Mouse (Mus musculus) activated CD4-positive, CD25-positive, alpha-beta regulatory T cell, adult 4 months (primary cell): Measurements from ENCODE around the gene Neurl3. TPM values are rescaled to one million over a fixed set of nuclear protein-coding genes. Genes with fewer than 3 reads are reported as not detected.

Experiments used
- ATAC-seq: one replicate; pipeline ENCODE4 v1.8.0; 2017
- polyA plus RNA-seq, 2 experiments: library from polyadenylated mRNA; unstranded; fragments of 100-300 nt; shearing (Covaris generic); gene quantifications; one replicate each; pipeline ENCODE4 v1.2.1; 2017

The Neurl3 gene
- polyA plus RNA-seq, 2 experiments from 2014 or later = 62.2 to 87.1 TPM

DNA sequence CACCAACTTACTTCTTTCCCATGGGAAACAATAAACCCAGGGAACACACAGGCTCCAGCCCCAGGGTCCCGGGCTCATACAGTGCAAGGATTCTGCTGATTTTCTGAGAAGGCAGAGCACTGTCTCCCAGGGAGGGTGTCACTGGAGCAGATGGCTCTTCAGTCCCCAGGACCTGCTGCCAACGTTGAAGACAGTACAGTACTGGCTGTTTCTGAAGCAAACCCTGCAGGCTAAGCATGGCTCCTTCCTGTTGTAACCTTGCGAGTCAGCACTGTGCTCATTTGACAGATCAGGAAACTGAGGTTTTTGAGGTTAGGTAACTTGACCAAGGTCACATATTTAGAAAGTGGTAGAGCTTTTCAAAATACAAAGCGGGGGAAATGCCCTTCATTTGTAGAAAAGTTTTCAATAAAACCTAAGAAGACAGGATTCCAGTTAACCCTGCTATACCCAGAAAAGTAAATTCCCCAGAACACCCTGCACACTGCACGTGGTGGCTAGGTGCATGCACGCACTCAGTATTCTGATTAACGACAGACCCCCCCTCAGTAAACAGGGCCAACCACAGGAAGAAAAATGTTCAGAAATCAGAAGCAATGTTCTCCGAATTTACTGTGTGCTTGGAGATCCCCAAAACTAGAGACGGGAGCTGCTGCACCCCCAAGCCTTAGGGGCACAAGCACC, 22.1 kb upstream of the Neurl3 start:
- ATAC-seq = peak; percentile 73

DNA sequence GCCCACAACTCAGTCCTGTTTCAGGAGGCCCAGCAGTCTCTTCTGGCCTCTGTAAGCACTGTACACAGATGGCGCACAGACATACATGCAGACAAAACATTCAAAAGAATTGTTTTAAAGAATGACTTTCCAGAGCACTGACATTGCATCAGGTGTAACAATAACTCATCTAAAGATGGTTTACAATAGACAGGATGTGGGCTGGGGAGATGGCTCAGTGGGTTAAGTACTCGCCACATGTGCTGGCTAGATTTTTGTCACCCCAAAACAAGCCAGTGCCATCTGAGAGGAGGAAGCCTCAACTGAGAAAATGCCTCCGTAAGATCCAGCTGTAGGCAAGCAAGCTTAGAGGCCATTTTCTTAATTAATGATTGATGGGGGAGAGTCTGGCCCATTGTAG, 19.9 kb upstream of the Neurl3 start:
- ATAC-seq = peak; percentile 57

DNA sequence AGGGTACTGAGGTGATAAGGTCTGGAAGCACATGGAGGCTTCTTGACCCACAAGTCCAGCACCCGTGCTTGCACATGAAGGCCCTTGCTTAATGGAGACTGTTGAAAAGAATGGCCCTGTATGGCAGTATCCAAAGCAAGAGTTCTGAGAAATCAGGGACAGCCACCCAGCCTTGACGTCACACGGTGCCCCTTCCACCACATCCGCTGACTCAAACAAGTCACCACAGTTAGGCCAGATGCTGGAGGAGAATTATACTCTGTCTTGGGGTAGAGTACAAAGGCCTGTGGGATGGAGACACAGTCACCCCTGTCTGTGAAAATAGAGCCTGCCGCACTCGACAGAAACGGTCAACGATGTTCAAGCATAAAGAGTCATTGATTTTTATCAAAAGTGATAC, 19.0 kb upstream of the Neurl3 start:
- peak; percentile 54 for ATAC-seq

DNA sequence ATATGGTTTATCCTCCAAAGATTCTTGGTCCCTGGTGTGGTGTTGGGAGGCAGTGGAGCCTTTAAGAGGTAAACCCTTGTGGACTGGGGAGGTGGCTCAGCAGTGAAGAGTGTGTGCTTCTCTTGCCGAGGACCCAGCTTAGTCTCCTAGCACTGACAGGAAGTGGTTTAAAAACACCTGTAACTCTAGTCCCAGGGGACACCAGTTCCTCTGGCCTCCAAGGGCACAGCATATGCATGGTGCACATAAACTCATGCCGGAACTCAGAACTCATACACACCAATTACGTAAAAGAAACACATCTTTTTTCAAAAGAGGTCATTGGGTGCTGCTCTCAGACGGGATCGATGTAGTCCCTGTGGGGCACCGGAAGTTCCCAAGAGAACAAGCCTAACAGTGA, 7.4 kb upstream of the Neurl3 start:
- ATAC-seq = peak; percentile 75

DNA sequence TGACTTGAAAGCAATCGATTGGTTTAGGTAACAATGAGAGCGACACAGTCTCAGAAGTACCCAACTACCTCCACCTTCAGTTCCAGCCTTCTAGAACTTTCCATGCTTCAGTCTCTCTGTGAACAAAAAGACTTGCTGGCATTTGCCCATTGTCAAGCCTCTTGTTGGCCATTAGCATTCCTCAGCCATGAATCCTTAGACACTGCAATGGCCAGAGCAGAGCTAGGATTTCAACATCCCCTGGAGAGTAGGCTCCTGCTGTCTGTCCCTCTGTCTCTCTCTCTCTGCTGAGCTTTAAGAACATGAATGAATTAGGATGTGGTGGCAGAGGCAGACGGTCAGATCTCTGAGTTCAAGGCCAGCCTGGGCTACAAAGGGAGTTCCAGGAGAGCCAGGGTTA, 6.5 kb upstream of the Neurl3 start:
- ATAC-seq = no peak

DNA sequence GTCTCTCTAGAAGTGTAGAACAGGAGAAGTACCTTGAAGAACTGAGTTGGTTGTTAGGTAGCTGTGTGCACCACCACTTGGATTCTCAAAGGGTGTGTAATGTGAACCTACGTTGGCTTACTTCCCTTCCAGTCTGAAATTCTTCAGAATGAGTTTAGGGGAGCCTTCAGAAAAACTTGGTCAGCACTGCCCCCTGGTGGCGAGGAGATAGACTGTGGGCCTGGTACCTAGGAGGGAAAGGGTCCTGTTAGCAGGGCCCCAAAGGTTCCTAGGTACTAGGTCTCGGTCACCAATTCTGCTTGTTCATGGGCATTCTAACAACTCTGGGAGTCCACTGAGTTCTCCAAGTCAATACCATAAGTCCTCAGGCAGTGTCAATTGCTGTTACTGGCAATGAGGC, 4.7 kb upstream of the Neurl3 start:
- peak; percentile 37 for ATAC-seq

DNA sequence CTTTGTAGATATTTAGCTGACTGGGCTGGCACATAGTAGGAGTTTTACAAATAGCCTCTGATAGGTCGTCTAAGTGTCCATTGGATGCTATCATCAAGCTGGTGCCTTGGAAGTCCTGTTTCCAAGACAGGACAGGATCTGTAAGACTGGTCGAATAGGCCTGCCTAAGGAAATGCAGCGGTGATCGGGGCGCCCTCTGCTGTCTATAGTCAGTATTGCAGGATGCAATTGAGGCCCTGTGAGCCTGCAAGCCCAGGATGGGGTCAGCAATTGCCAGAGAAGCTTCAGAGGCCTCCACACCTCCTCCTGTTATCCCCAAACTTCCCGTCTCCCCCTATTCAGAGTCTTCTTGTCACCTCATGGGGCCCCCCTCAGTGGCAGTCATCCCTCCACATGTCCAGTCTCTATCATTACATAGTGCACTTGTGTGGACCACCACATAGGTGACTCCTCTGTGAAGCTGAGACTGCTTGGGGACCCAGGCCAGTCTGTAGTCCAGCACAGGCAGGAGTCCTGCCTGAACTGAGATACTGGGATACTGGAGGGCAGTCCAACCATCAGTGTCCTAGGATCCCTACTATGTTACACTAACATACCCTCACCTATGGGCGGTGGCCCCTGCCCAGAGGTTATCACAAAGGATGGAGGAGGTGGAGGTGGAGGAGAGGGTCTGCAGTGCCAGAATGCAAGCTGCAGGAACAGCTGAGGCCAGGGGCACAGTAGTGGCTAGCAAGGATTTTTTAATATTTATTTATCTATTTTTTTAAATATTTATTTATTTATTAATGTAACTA, 3.0 kb upstream of the Neurl3 start:
- ATAC-seq = no peak

DNA sequence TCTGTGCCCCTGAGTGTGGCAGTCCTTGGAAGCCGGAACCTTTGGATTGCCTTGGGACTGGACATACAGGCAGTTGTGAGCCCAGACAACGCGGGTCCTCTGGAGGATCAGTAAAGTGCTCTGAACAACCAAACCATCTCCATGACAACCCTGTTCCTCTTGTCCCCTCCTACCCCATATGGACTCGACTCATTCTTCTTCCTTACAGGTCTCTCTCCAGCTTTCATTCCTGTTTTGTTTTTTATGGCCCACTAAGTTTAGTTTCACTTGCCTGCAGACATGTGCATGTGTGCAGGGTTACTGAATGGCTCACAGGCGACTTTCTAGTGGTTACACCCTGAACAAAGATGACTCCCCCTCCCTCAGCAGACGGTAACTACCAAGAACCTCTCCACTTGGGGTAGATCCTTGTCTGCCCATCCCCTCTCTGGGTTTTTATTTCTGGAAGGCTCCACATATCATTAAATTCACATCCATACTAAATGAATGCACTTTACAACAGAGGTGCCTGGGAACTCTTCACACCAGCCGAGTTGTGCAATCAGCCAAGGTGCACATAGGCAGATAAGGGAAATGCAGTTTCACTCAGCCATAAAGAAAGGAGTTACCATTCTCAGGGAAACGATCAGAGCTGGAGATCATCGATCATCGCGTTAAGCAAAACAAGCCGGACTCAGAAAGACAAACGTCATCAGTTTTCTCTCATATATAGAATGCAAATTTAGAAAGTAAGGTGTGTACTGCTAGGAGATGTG, 1.3 kb upstream of the Neurl3 start:
- ATAC-seq = no peak

DNA sequence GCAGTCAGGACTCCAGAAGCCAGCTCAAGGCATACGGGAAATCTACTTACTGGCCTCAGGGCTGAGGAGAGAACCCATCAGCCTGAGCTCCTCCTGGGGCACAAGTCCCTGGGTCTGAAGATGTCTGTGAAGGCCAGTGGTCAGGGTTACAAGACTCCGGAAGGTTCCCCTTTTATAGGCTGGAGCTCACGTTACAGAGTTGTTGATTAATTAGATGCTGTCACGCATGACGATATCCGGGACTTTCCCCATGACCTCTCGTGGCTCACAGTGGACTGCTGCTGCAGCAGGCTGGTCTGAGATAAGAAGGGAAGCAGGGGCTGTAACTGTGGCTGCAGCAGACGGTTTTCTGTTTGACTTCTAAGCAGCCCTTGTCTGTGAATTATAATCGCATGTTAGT, 1.2 kb downstream of the Neurl3 start:
- ATAC-seq = peak; percentile 74

DNA sequence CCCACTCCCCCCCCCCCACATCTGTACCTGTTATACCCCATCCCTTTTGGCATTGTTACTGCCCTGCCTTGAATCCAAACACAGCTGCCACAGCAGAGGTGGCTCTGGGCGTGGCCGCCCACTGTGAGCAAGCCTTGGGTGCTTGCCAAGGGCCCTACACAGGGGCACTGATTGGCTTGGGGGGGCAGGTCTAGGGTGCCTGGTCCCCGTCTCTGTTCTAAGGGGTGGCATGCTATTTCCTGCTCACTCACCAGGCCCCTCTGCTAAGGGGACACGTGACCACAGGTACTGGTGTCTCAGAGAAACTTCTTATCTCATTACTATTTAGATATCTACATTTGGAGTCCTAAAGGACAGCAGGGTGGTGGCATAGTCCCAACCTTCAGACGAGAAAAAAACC, 1.9 kb downstream of the Neurl3 start:
- ATAC-seq = peak; percentile 59

DNA sequence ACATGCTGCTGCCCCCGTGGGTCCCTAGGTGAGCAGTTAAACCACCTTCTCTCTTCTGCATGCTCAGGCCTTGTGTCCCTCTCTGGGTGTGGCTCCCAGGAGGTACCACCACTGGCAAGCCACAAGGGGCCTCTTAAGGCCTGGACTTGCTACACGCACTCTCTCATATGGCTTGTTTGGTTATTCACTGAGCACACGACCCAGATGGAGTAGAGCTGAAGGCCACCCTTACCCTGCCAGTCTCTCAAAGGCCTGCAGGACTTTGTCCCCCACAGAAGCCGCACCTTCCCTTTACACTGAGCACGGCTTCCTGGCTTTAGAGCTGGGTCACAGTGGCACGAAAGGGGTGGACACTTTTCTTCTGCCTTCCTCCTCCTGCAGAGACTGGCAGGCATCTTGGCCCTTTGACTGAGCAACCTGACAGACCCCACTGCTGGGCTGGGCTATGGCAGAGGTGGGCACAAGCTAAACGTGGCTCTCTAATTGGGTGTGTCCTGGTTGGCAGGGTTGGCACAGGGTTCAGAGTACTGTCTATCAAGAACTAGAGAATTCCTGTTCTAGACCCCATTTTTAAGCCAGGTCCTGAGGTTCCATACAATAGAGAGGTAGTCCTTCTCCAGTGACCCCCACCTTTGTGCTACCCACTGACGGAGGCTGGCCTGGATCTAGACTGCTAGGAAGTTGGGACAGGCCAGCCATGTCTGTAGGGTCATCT, 2.8 kb downstream of the Neurl3 start:
- no peak for ATAC-seq

DNA sequence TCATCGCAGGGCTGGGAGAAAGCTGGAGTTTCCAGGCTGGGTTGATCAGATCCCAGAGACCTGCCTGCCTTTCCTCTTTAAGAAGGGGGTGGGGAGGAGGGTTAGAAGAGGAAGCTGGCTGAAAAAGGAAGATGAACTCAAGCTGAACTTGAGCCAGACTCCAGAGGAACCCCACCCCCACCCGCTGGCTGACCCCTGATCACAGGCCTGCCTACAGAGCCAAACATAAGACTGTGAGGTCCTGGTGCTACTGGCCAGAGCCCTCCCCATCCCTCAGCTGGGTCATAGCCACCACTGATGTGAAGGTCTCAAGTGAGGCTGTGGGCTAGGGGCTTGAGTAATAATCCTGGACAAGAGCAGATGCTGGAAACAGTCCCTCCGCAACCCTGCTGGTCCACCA, 3.8 kb downstream of the Neurl3 start:
- ATAC-seq = no peak

DNA sequence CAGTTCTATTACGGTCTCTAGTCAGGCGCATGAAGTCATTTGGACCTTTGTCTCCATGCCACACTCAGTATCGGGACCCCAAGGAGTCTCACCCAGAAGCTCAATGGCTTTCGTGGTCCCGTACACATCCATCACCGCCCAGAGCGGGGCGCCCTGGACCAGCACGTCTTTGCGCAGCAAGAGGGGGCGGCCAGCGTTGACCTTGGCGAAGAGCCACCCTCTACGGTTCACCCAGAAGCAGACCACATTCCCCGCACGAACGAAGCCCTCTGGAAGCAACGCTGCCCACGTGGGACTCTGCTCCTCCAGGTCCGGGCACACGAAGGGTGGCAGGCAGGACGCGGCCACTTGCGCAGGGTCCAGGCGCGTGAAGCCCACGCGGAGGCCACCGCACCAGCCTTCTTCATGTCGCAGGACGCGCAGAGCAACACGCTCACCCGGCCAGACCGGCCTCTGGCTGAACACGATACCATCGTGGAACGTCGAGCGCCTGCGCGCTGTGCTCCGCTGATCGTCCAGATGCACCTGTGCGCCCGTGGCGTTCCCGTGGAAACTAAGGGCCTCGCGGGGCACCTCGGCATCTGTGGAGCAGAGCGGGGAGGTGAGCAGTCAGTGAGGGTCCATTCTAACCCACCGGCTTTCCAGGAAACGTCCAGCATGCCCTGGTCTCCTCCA, 5.2 kb downstream of the Neurl3 start:
- ATAC-seq = no peak

DNA sequence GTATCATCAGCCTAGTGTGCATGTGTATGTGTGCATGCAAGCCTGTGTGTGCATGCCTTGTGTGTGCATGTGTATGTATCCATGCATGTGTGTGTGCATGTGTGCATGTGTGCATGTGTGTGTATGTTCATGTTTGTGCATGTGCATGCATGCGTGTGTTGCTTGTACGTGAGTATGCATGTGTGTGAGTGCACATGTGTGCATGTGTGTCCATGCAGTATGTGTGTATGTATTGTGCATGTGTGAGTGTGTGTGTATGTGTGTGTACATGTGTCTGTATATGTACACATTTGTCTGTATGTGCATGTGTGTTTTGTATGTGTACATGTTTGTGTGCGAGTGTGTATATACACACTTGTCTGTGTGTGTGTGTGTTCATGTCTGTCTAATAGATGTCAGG, 6.9 kb downstream of the Neurl3 start:
- ATAC-seq = no peak

DNA sequence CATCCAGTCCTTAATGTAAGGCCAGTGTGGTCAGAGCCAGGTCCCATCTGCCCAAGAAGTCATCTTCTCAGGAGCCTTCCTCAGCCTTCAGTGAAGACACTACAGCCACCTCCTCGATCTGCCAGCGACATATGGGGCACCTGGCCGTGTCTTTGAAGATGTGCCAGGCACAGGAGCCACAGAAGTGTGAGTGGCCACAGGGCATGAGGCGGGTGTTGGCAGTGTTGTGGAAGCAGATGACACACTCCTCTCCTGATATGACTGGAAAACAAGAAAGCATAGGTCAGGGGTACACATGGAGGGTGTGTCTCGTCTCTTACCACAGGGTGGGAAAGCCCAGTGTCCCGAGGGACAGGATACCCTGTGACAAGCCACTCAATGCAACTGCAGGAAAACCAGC, 8.2 kb downstream of the Neurl3 start:
- ATAC-seq = no peak

DNA sequence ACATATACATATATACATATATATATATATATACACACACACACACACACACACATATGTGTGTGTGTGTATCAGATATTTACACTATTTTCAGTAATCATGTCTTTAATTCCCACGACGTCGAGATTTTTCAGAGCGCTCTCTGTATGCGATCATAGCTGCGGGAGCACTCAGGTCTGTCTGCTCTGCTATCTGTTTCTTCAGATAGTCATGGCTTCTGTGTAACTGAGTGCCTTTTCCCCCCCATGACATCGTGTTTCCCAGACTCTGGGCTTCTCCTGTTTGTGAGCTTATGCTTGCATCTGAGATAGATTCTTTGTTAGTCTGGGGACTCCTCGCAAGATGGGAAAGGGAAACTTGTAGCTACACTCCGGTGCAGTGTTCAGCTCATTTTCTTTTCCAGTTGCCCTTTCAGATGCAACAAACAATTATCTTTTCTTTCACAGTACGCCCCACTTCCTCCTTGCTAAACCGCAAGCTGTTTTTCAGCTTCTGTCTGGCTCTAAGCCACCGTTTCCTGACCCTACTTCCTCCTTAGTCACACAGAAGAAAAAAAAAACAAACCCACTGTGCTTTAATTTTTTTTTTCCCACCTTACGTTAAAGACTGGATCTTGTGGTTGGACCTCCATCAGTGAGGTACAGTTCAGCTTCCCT, 10.5 kb downstream of the Neurl3 start:
- peak; percentile 81 for ATAC-seq

DNA sequence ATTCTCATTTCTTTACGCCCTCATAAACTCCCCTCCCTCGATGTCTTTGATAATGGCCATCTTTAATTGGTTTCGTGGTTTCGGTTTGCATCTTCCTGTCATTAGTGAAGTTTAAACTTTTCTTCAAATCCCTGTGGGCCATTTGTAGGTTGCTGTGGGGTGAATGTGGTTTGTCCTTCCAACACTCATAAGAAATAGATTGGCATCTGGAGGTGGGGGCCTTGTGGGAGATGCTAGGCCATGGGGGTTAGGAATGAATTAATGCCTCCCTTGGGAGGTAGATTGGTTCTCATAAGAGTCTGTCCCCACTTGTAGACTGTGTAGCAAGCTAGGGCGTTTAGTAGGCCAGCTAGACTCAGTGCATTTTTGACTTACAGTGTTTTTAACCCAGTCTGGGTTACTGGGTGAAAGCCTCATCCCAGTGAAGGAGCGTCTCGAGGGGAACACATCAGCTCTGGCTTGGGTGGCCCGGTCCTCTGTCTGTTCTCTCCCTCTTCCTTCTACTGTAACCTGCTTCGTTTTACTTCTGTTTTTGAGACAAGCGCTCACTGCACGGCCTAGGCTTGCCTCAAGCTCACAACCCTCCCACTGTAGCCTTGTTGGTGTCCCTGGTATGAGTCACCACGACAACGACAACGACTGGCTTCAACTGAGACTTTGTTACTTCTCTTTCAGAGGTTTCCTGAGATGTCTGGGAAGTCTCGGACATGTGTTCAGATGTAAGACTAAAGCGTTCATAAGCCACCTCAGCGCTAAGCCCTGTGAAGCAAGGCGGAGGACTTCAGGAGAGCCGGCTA, 12.6 kb downstream of the Neurl3 start:
- ATAC-seq = peak; percentile 33

DNA sequence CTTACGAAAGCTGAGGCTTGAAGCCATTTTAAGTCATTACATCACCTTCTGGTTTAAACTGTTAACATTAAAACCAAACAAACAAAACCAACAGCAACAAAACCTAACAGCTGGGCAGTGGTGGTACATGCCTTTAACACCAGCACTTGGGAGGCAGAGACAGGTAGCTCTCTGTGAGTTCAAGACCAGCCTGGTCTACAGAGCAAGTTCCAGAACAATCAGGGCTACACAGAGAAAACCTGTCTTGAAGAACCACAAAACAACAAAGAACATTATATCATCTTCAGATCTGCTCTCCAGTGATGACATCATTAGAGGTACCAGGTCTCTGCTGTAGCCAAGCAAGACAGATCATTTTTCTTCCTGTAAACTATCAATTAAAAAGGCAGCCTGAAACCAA, 14.1 kb downstream of the Neurl3 start:
- peak; percentile 24 for ATAC-seq

DNA sequence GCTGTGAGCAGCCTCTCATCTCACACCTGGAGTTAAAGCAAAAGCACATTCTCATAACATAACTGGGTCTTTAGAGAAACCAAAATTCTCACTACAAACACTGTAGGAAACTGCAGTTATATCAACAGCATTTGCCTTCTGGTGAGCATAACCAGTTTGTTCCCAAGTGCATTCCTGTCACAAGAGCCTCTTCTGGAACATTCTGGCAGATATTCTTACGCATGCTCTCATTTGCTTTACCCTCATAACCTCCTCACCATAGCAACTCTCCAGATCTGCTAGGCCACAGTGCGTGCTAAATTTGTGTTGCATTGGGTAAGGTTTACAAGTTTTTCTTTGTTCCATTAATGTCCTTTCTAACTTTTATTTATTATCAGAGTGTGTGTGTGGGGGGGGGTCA, 15.2 kb downstream of the Neurl3 start:
- no peak for ATAC-seq

DNA sequence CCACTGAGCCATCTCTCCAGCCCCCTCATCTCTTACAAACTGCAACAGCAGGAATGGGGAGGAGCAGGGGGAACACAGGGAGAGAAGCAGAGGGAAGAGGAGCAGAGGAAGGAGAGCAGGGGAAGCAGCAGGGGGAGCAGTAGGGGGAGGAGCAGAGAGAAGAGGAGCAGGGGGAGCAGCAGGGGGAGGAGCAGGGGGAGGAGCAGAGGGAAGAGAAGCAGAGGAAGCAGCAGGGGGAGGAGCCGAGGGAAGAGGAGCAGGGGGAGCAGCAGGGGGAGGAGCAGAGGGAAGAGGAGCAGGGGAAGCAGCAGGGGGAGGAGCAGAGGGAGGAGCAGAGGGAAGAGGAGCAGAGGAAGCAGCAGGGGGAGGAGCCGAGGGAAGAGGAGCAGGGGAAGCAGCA, 15.8 kb downstream of the Neurl3 start:
- ATAC-seq = no peak

DNA sequence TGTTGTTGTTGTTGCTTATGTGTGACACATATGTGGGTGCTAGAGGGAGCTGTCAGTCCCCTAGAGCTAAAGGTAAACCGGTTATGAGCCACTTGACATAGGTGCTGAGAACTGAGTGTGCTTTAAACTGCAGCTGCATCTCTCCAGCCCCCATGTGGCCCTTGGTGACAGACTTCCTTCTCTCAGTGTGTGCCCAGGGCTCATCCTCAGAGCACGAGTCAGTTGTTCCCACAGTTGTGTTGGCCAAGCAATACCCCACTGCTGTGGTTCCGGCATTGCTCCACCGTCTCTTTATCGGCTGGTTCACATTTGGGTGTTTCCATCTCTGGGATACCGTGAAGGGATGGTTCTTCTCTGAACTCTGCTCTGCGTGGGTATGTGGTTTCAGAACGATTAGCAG, 17.2 kb downstream of the Neurl3 start:
- no peak for ATAC-seq
